Mouse (Mus musculus) CD4-positive, CD25-positive, alpha-beta regulatory T cell (primary cell): Measurements from ENCODE around the gene Cpsf4l. TPM values are rescaled to one million over a fixed set of nuclear protein-coding genes. Genes with fewer than 3 reads are reported as not detected.

Experiments
- polyA plus RNA-seq: library from polyadenylated mRNA; unstranded; fragments of 100-300 nt; shearing (Covaris generic); gene quantifications from one replicate; pipeline ENCODE4 v1.2.1, GENCODE M21; 2017

Gene Cpsf4l
- not detected for polyA plus RNA-seq

GRCm38 (mm10) chr11:113709731-113710256, at the start of gene Cpsf4l:
TSS of gene Cpsf4l (minus strand) at chr11:113710017.

GRCm38 (mm10) chr11:113751484-113752084, 41.8 kb upstream of the Cpsf4l start, which contains the start of gene Cdc42ep4:
TSS of gene Cdc42ep4 (minus strand) at chr11:113751881.

GRCm38 (mm10) chr11:113683957-113684706, 25.7 kb downstream of the Cpsf4l start, which contains the start of the genes Fam104a and D11Wsu47e:
TSS of gene Fam104a (minus strand) at chr11:113684155.
TSS of gene D11Wsu47e (plus strand) at chr11:113684412.

GRCm38 (mm10) chr11:113649353-113650210, 60.2 kb downstream of the Cpsf4l start, which contains the start of gene Slc39a11:
TSS of gene Slc39a11 (minus strand) at chr11:113650079.

GRCm38 (mm10) chr11:113648690-113649352, 61.0 kb downstream of the Cpsf4l start, which contains the start of gene Cog1:
TSS of gene Cog1 (plus strand) at chr11:113649169.

Other genes starting within 250 kb of the Cpsf4l start
- gene Sstr2, start 90.7 kb downstream of the Cpsf4l start, polyA plus RNA-seq: 0.22 TPM
- gene Cog1, start 60.8 kb downstream of the Cpsf4l start, polyA plus RNA-seq: 64.7 TPM
- gene Slc39a11, start 59.9 kb downstream of the Cpsf4l start, polyA plus RNA-seq: 36.6 TPM
- 62.5 TPM for gene Fam104a, start 25.9 kb downstream of the Cpsf4l start, polyA plus RNA-seq
- 18.6 TPM for gene D11Wsu47e, start 25.6 kb downstream of the Cpsf4l start, polyA plus RNA-seq
- 7.3 TPM for gene Cdc42ep4, start 41.9 kb upstream of the Cpsf4l start, polyA plus RNA-seq